Mouse (Mus musculus) bone marrow macrophage, adult 2 months (primary cell): Measurements from ENCODE around the gene Pde4dip.

ENCODE experiments used
- CTCF ChIP-seq: IDR thresholded peaks from 2 replicates; pipeline ENCODE4 v1.5.1; 2012; ENCODE audit warnings: low read depth, mild to moderate bottlenecking, low read length, moderate library complexity
- POLR2A ChIP-seq: IDR thresholded peaks from 2 replicates; pipeline ENCODE4 v1.6.1; 2012; ENCODE audit warnings: mild to moderate bottlenecking, low read depth, low read length, borderline replicate concordance

- TF ChIP-seq CTCF: no peak
- TF ChIP-seq POLR2A: no peak
Measured at GRCm38 (mm10) chr3:97701198-97701597, 187.3 kb downstream of the Pde4dip start.
